In genomic region chr8:19712816-19713215, GRCm38 (mm10) we compare ENCODE assay signal across 19 mouse cellular contexts. TPM values are rescaled to one million over a fixed set of nuclear protein-coding genes. Genes with fewer than 3 reads are reported as not detected.
"Had no signal": no experiment of that assay in that cellular context is flagged by ENCODE, and none has a peak within 500 bp of the region (broad histone marks: within the 10 kb centered on the region; RNA-seq: fewer than 3 reads in every experiment).

No protein-coding gene starts in this region.

RNA-seq across cellular contexts. Expression of gene 4930467E23Rik, which starts 16.6 kb away (rescaled TPM):
- polyA plus RNA-seq: heart, embryonic 11.5 days; heart, embryonic 12.5 days; heart, embryonic 13.5 days; heart, embryonic 14.5 days; heart, embryonic 15.5 days; heart, embryonic 16.5 days; heart, postnatal 0 days; hindbrain, embryonic 11.5 days; hindbrain, embryonic 13.5 days; hindbrain, embryonic 14.5 days; hindbrain, embryonic 15.5 days; hindbrain, embryonic 16.5 days; hindbrain, postnatal 0 days; inflammation-experienced regulatory T-cells, adult 6 months; intestine, postnatal 0 days; kidney, embryonic 14.5 days; kidney, embryonic 16.5 days; kidney, postnatal 0 days; large intestine, adult 2 months had no signal
